Mouse (Mus musculus): Measurements from ENCODE around the gene E2f2.

The E2f2 gene

GRCm38 (mm10) chr4:136199562-136200292 lies 27.5 kb downstream of the E2f2 start:
- DNase-seq (ENCODE audit: low spot score) = no peak

GRCm38 (mm10) chr4:136202509-136202908 lies 30.3 kb downstream of the E2f2 start:
- DNase-seq (ENCODE audit: low spot score) = peak; percentile 67

- DNase-seq (ENCODE audit: low spot score) = no peak
Observed at GRCm38 (mm10) chr4:136204775-136205174, 32.6 kb downstream of the E2f2 start.

- DNase-seq (ENCODE audit: low spot score) = peak; percentile 86
Observed at GRCm38 (mm10) chr4:136206033-136206893, 34.1 kb downstream of the E2f2 start, which contains the start of gene Asap3. Gene Asap3 (plus strand): TSS chr4:136206365.

- no peak for DNase-seq (ENCODE audit: low spot score)
Observed at GRCm38 (mm10) chr4:136206943-136207342, 34.7 kb downstream of the E2f2 start.

- DNase-seq (ENCODE audit: low spot score) = no peak
Observed at GRCm38 (mm10) chr4:136210931-136211330, 38.7 kb downstream of the E2f2 start.

GRCm38 (mm10) chr4:136213629-136214028 lies 41.4 kb downstream of the E2f2 start:
- DNase-seq (ENCODE audit: low spot score) = no peak

- no peak for DNase-seq (ENCODE audit: low spot score)
Observed at GRCm38 (mm10) chr4:136214828-136215227, 42.6 kb downstream of the E2f2 start.

- DNase-seq (ENCODE audit: low spot score) = no peak
Observed at GRCm38 (mm10) chr4:136215576-136215975, 43.4 kb downstream of the E2f2 start.

- no peak for DNase-seq (ENCODE audit: low spot score)
Observed at GRCm38 (mm10) chr4:136217063-136217462, 44.9 kb downstream of the E2f2 start.

GRCm38 (mm10) chr4:136218595-136219214 lies 46.5 kb downstream of the E2f2 start:
- DNase-seq (ENCODE audit: low spot score) = peak; percentile 58

- DNase-seq (ENCODE audit: low spot score) = no peak
Observed at GRCm38 (mm10) chr4:136220133-136220775, 48.1 kb downstream of the E2f2 start.

GRCm38 (mm10) chr4:136223549-136224239 lies 51.5 kb downstream of the E2f2 start:
- DNase-seq (ENCODE audit: low spot score) = no peak

GRCm38 (mm10) chr4:136224240-136224559 lies 52.0 kb downstream of the E2f2 start:
- no peak for DNase-seq (ENCODE audit: low spot score)

- no peak for DNase-seq (ENCODE audit: low spot score)
Observed at GRCm38 (mm10) chr4:136224677-136225460, 52.7 kb downstream of the E2f2 start.

GRCm38 (mm10) chr4:136227408-136227807 lies 55.2 kb downstream of the E2f2 start:
- no peak for DNase-seq (ENCODE audit: low spot score)

GRCm38 (mm10) chr4:136228640-136229039 lies 56.4 kb downstream of the E2f2 start:
- DNase-seq (ENCODE audit: low spot score) = no peak

- no peak for DNase-seq (ENCODE audit: low spot score)
Observed at GRCm38 (mm10) chr4:136238669-136239068, 66.5 kb downstream of the E2f2 start.

GRCm38 (mm10) chr4:136239111-136239510 lies 66.9 kb downstream of the E2f2 start:
- no peak for DNase-seq (ENCODE audit: low spot score)

- DNase-seq (ENCODE audit: low spot score) = peak; percentile 59
Observed at GRCm38 (mm10) chr4:136239622-136240021, 67.4 kb downstream of the E2f2 start.

- DNase-seq (ENCODE audit: low spot score) = no peak
Observed at GRCm38 (mm10) chr4:136240123-136240522, 67.9 kb downstream of the E2f2 start.

Data from ovary, postnatal 10 days (tissue).